Mouse (Mus musculus): ENCODE data around the gene Nrbp1. TPM values are rescaled to one million over a fixed set of nuclear protein-coding genes. Genes with fewer than 3 reads are reported as not detected.
A peak's percentile ranks its signal among the peaks of the same experiment; 100 is the strongest.

Gene Nrbp1
- polyA plus RNA-seq, 1 experiment from 2014 or later: 160 TPM

GRCm38 (mm10) chr5:31254452-31254851 lies 13.8 kb downstream of the Nrbp1 start:
- Histone ChIP-seq H3K27me3 (ENCODE audit: low read depth, poor library complexity, severe bottlenecking) (peaks cover 19% of the 10 kb centered on the region), H3K36me3 (peaks cover 88% of the 10 kb centered on the region), H3K9me3 (replicated peaks) (no peaks in the 10 kb centered on the region), H3K4me3 (no peak overlapping the region), H3K4me1 (peaks cover 17% of the 10 kb centered on the region), H3K27ac (replicated peaks) (no peak overlapping the region)
- 93% methylated on average over 7 of the region's 7 CpGs for WGBS
- peak; percentile 10 for DNase-seq (ENCODE audit: low spot score)

GRCm38 (mm10) chr5:31254901-31255300 lies 14.2 kb downstream of the Nrbp1 start:
- no peak overlapping the region for H3K27ac ChIP-seq (replicated peaks)
- DNase-seq (ENCODE audit: low spot score): no peak
- H3K4me1 ChIP-seq: peaks cover 17% of the 10 kb centered on the region
- no peak overlapping the region for H3K4me3 ChIP-seq
- 92% methylated on average over 8 of the region's 8 CpGs for whole genome bisulfite sequencing
- H3K9me3 ChIP-seq (replicated peaks): no peaks in the 10 kb centered on the region
- H3K36me3 ChIP-seq: peaks cover 88% of the 10 kb centered on the region
- H3K27me3 ChIP-seq (ENCODE audit: low read depth, poor library complexity, severe bottlenecking): peaks cover 19% of the 10 kb centered on the region

- peaks cover 15% of the 10 kb centered on the region for H3K27me3 ChIP-seq (ENCODE audit: low read depth, poor library complexity, severe bottlenecking)
- no peak overlapping the region for H3K27ac ChIP-seq (replicated peaks)
- H3K4me3 ChIP-seq: no peak overlapping the region
- DNase-seq (ENCODE audit: low spot score): no peak
- peaks cover 88% of the 10 kb centered on the region for H3K36me3 ChIP-seq
- WGBS: 99% methylated on average over 2 of the region's 2 CpGs
- H3K4me1 ChIP-seq: peaks cover 17% of the 10 kb centered on the region
- no peaks in the 10 kb centered on the region for H3K9me3 ChIP-seq (replicated peaks)
Measured at GRCm38 (mm10) chr5:31255381-31255780, 14.7 kb downstream of the Nrbp1 start.

- peaks cover 88% of the 10 kb centered on the region for H3K36me3 ChIP-seq
- no peaks in the 10 kb centered on the region for H3K9me3 ChIP-seq (replicated peaks)
- H3K27ac ChIP-seq (replicated peaks): no peak overlapping the region
- H3K4me3 ChIP-seq: no peak overlapping the region
- 88% methylated on average over 2 of the region's 2 CpGs for WGBS
- peaks cover 13% of the 10 kb centered on the region for H3K4me1 ChIP-seq
- DNase-seq (ENCODE audit: low spot score): no peak
- H3K27me3 ChIP-seq (ENCODE audit: low read depth, poor library complexity, severe bottlenecking): peaks cover 10% of the 10 kb centered on the region
Measured at GRCm38 (mm10) chr5:31255971-31256370, 15.3 kb downstream of the Nrbp1 start.

GRCm38 (mm10) chr5:31257616-31258015 lies 17.0 kb downstream of the Nrbp1 start:
- Histone ChIP-seq H3K4me3 (no peak overlapping the region), H3K27me3 (ENCODE audit: low read depth, poor library complexity, severe bottlenecking) (no peaks in the 10 kb centered on the region), H3K9me3 (replicated peaks) (no peaks in the 10 kb centered on the region), H3K4me1 (no peaks in the 10 kb centered on the region), H3K27ac (replicated peaks) (no peak overlapping the region), H3K36me3 (peaks cover 88% of the 10 kb centered on the region)
- 90% methylated on average over 11 of the region's 11 CpGs for WGBS
- no peak for DNase-seq (ENCODE audit: low spot score)

GRCm38 (mm10) chr5:31266101-31266500 lies 25.4 kb downstream of the Nrbp1 start:
- no peak overlapping the region for H3K4me3 ChIP-seq
- H3K27ac ChIP-seq (replicated peaks): no peak overlapping the region
- H3K36me3 ChIP-seq: peaks cover 95% of the 10 kb centered on the region
- H3K27me3 ChIP-seq (ENCODE audit: low read depth, poor library complexity, severe bottlenecking): no peaks in the 10 kb centered on the region
- no peak for DNase-seq (ENCODE audit: low spot score)
- peaks cover 3% of the 10 kb centered on the region; the same call in 1 of the 2 replicates for H3K4me1 ChIP-seq
- WGBS: 93% methylated on average over 7 of the region's 7 CpGs
- no peaks in the 10 kb centered on the region for H3K9me3 ChIP-seq (replicated peaks)

GRCm38 (mm10) chr5:31267686-31268085 lies 27.0 kb downstream of the Nrbp1 start:
- Histone ChIP-seq H3K4me3 (no peak overlapping the region), H3K4me1 (peaks cover 3% of the 10 kb centered on the region; the same call in 1 of the 2 replicates), H3K36me3 (peaks cover 93% of the 10 kb centered on the region), H3K27me3 (ENCODE audit: low read depth, poor library complexity, severe bottlenecking) (no peaks in the 10 kb centered on the region), H3K27ac (replicated peaks) (no peak overlapping the region), H3K9me3 (replicated peaks) (no peaks in the 10 kb centered on the region)
- DNase-seq (ENCODE audit: low spot score): no peak
- WGBS: 67% methylated on average over 6 of the region's 6 CpGs

- Histone ChIP-seq H3K9me3 (replicated peaks) (no peaks in the 10 kb centered on the region), H3K4me1 (no peaks in the 10 kb centered on the region), H3K4me3 (no peak overlapping the region), H3K27ac (replicated peaks) (no peak overlapping the region), H3K36me3 (peaks cover 75% of the 10 kb centered on the region), H3K27me3 (ENCODE audit: low read depth, poor library complexity, severe bottlenecking) (no peaks in the 10 kb centered on the region)
- no peak for DNase-seq (ENCODE audit: low spot score)
- WGBS: 85% methylated on average over 6 of the region's 6 CpGs
Measured at GRCm38 (mm10) chr5:31273018-31273417, 32.4 kb downstream of the Nrbp1 start.

- H3K9me3 ChIP-seq (replicated peaks): no peaks in the 10 kb centered on the region
- no peaks in the 10 kb centered on the region for H3K4me1 ChIP-seq
- no peak for DNase-seq (ENCODE audit: low spot score)
- 88% methylated on average over 20 of the region's 20 CpGs for WGBS
- H3K27ac ChIP-seq (replicated peaks): no peak overlapping the region
- H3K27me3 ChIP-seq (ENCODE audit: low read depth, poor library complexity, severe bottlenecking): no peaks in the 10 kb centered on the region
- H3K4me3 ChIP-seq: no peak overlapping the region
- H3K36me3 ChIP-seq: peaks cover 86% of the 10 kb centered on the region
Measured at GRCm38 (mm10) chr5:31279245-31279988, 38.8 kb downstream of the Nrbp1 start.

- Histone ChIP-seq H3K9me3 (replicated peaks) (no peaks in the 10 kb centered on the region), H3K27me3 (ENCODE audit: low read depth, poor library complexity, severe bottlenecking) (no peaks in the 10 kb centered on the region), H3K4me3 (no peak overlapping the region), H3K27ac (replicated peaks) (no peak overlapping the region), H3K36me3 (peaks cover 46% of the 10 kb centered on the region), H3K4me1 (peaks cover 17% of the 10 kb centered on the region)
- 85% methylated on average over 4 of the region's 4 CpGs for WGBS
- DNase-seq (ENCODE audit: low spot score): no peak
Measured at GRCm38 (mm10) chr5:31288225-31288624, 47.6 kb downstream of the Nrbp1 start.

- Histone ChIP-seq H3K9me3 (replicated peaks) (no peaks in the 10 kb centered on the region), H3K36me3 (peaks cover 46% of the 10 kb centered on the region), H3K4me3 (no peak overlapping the region), H3K27me3 (ENCODE audit: low read depth, poor library complexity, severe bottlenecking) (no peaks in the 10 kb centered on the region), H3K4me1 (peaks cover 17% of the 10 kb centered on the region), H3K27ac (replicated peaks) (no peak overlapping the region)
- no peak for DNase-seq (ENCODE audit: low spot score)
- WGBS: 80% methylated on average over 3 of the region's 3 CpGs
Measured at GRCm38 (mm10) chr5:31288655-31289054, 48.0 kb downstream of the Nrbp1 start.

GRCm38 (mm10) chr5:31289626-31290230 lies 49.1 kb downstream of the Nrbp1 start:
- H3K4me3 ChIP-seq: peak overlapping the region; percentile 61

More at GRCm38 (mm10) chr5:31289626-31290230, 49.1 kb downstream of the Nrbp1 start:
- WGBS: 82% methylated on average over 3 of the region's 3 CpGs
- Histone ChIP-seq H3K9me3 (replicated peaks) (no peaks in the 10 kb centered on the region), H3K36me3 (peaks cover 45% of the 10 kb centered on the region), H3K4me1 (peaks cover 26% of the 10 kb centered on the region), H3K27me3 (ENCODE audit: low read depth, poor library complexity, severe bottlenecking) (no peaks in the 10 kb centered on the region), H3K27ac (replicated peaks) (0 out of 2 replicates have a peak overlapping the region, but pooled peaks have one; percentile 82)
- DNase-seq (ENCODE audit: low spot score): no peak

All from midbrain, embryonic 10.5 days (tissue).